Mouse (Mus musculus): ENCODE results near the gene Trp53rkb. TPM values are rescaled to one million over a fixed set of nuclear protein-coding genes. Genes with fewer than 3 reads are reported as not detected.
"Not testable (repeated sequence)": the region's sequence is repeated elsewhere in the genome, so short reads cannot be mapped to it uniquely, and the experiment has no call there.

Gene Trp53rkb
- polyA plus RNA-seq, 2 experiments = 7.7 to 10.8 TPM

DNA sequence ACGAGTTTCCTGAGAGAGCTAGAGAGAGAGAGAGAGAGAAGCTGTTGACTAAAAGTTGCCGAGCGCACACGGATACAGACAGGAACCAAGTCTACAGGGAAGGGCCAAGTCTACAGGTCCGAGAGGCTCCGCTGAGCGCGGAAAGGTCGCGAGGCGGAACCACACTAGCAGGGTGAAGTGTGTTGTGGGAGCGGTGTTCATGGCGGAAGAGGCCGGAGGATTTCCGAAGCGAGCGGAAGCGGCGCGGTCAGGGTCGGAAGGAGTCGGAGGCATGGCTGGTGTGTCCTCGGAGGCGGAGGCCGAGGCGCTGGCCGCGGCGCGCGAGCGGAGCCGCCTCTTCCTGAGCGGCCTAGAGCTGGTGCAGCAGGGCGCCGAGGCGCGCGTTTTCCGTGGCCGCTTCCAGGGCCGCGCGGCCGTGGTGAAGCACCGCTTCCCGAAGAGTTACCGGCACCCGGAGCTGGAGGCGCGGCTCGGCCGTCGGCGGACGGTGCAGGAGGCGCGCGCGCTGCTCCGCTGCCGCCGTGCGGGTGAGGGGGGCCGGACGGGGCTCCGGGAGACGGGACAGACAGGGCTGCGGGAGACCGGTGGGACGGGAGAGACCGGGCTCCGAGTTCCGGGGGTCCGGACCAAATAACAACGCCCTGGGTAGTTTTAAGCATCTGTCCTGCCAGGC is 1.3 kb downstream of the Trp53rkb start:
- ATAC-seq (ENCODE audit: low FRiP score, low read depth) = peak; percentile 92
- H3K27me3 ChIP-seq (ENCODE audit: control insufficient read depth, insufficient read depth, low read length); H3K4me1 ChIP-seq (ENCODE audit: control insufficient read depth, insufficient read depth, low read length); H3K9me3 ChIP-seq (ENCODE audit: control insufficient read depth, low read length): not testable (repeated sequence)
- peaks cover 23% of the 10 kb centered on the region for H3K36me3 ChIP-seq (ENCODE audit: control insufficient read depth, insufficient read depth, low read length)
- peak overlapping the region; percentile 72 for H3K4me3 ChIP-seq (replicated peaks; ENCODE audit: low read length)
- H3K9ac ChIP-seq (ENCODE audit: low read depth, low read length, severe bottlenecking) = peak overlapping the region; percentile 83
- peak overlapping the region; percentile 61 for H3K4me2 ChIP-seq (replicated peaks; ENCODE audit: low read depth, low read length, severe bottlenecking)
- WGBS = 2% methylated on average over 43 of the region's 76 CpGs
- H3K27ac ChIP-seq (replicated peaks; ENCODE audit: low read depth, low read length) = peak overlapping the region; percentile 65
- TF ChIP-seq POLR2A (IDR thresholded peaks at IDR 0.05; ENCODE audit: borderline replicate concordance, extremely low read depth, insufficient read depth, insufficient read length) = peak; percentile 57; the same call in 1 of the 2 replicates
- DNase-seq (ENCODE audit: low spot score) = peak; percentile 71

GRCm38 (mm10) chr2:166799615-166800472 is 7.5 kb downstream of the Trp53rkb start:
- 81% methylated on average over 11 of the region's 11 CpGs for WGBS
- H3K9me3 ChIP-seq (ENCODE audit: control insufficient read depth, low read length) = no peaks in the 10 kb centered on the region

DNA sequence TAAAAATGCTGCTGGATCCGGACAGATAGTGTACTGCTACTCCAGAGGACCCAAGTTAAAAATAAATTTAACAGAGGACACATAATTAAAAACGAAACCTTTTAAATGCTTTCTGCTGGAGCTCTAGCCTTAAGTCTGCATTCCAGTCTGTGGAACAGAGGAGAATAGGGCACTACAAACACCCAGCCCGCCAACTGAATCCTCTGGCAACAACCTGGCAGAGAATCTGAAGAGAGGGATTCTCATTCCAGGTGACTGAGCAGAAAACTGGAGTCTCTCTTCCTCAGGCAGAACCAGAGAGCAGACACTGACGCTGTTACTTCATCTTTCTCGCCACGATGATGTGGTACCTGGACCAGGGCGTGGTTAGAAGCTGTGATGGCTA is 8.1 kb downstream of the Trp53rkb start:
- Histone ChIP-seq H3K9me3 (ENCODE audit: control insufficient read depth, low read length) (no peaks in the 10 kb centered on the region), H3K27ac (replicated peaks; ENCODE audit: low read depth, low read length) (no peak overlapping the region), H3K4me3 (replicated peaks; ENCODE audit: low read length) (no peak overlapping the region), H3K27me3 (ENCODE audit: control insufficient read depth, insufficient read depth, low read length) (no peaks in the 10 kb centered on the region), H3K4me2 (replicated peaks; ENCODE audit: low read depth, low read length, severe bottlenecking) (no peak overlapping the region), H3K4me1 (ENCODE audit: control insufficient read depth, insufficient read depth, low read length) (no peaks in the 10 kb centered on the region), H3K36me3 (ENCODE audit: control insufficient read depth, insufficient read depth, low read length) (peaks cover 23% of the 10 kb centered on the region), H3K9ac (ENCODE audit: low read depth, low read length, severe bottlenecking) (no peak overlapping the region)
- TF ChIP-seq POLR2A (IDR thresholded peaks at IDR 0.05; ENCODE audit: borderline replicate concordance, extremely low read depth, insufficient read depth, insufficient read length) = no peak
- WGBS = 89% methylated on average over 7 of the region's 7 CpGs
- no peak for ATAC-seq (ENCODE audit: low FRiP score, low read depth)
- DNase-seq (ENCODE audit: low spot score) = no peak

More at GRCm38 (mm10) chr2:166799615-166800472, 7.5 kb downstream of the Trp53rkb start:
- no peak overlapping the region for H3K4me3 ChIP-seq (replicated peaks; ENCODE audit: low read length)
- no peaks in the 10 kb centered on the region for H3K4me1 ChIP-seq (ENCODE audit: control insufficient read depth, insufficient read depth, low read length)
- H3K4me2 ChIP-seq (replicated peaks; ENCODE audit: low read depth, low read length, severe bottlenecking) = no peak overlapping the region
- H3K27ac ChIP-seq (replicated peaks; ENCODE audit: low read depth, low read length) = no peak overlapping the region
- H3K9ac ChIP-seq (ENCODE audit: low read depth, low read length, severe bottlenecking) = no peak overlapping the region
- H3K36me3 ChIP-seq (ENCODE audit: control insufficient read depth, insufficient read depth, low read length) = peaks cover 23% of the 10 kb centered on the region
- no peaks in the 10 kb centered on the region for H3K27me3 ChIP-seq (ENCODE audit: control insufficient read depth, insufficient read depth, low read length)
- no peak for TF ChIP-seq POLR2A (IDR thresholded peaks at IDR 0.05; ENCODE audit: borderline replicate concordance, extremely low read depth, insufficient read depth, insufficient read length)
- DNase-seq (ENCODE audit: low spot score) (no peak), ATAC-seq (ENCODE audit: low FRiP score, low read depth) (no peak)

- ATAC-seq (ENCODE audit: low FRiP score, low read depth) = no peak
- Histone ChIP-seq H3K4me1 (ENCODE audit: control insufficient read depth, insufficient read depth, low read length) (peaks cover 4% of the 10 kb centered on the region; the same call in 1 of the 2 replicates), H3K27me3 (ENCODE audit: control insufficient read depth, insufficient read depth, low read length) (no peaks in the 10 kb centered on the region), H3K36me3 (ENCODE audit: control insufficient read depth, insufficient read depth, low read length) (peaks cover 16% of the 10 kb centered on the region), H3K9ac (ENCODE audit: low read depth, low read length, severe bottlenecking) (no peak overlapping the region), H3K27ac (replicated peaks; ENCODE audit: low read depth, low read length) (no peak overlapping the region), H3K4me2 (replicated peaks; ENCODE audit: low read depth, low read length, severe bottlenecking) (no peak overlapping the region), H3K9me3 (ENCODE audit: control insufficient read depth, low read length) (no peaks in the 10 kb centered on the region), H3K4me3 (replicated peaks; ENCODE audit: low read length) (no peak overlapping the region)
- TF ChIP-seq POLR2A (IDR thresholded peaks at IDR 0.05; ENCODE audit: borderline replicate concordance, extremely low read depth, insufficient read depth, insufficient read length) = no peak
- DNase-seq (ENCODE audit: low spot score) = no peak
- 83% methylated on average over 2 of the region's 2 CpGs for WGBS
These were observed 9.1 kb downstream of the Trp53rkb start for GRCm38 (mm10) chr2:166801436-166801835.

GRCm38 (mm10) chr2:166803298-166803697 is 11.0 kb downstream of the Trp53rkb start:
- Histone ChIP-seq H3K27ac (replicated peaks; ENCODE audit: low read depth, low read length) (no peak overlapping the region), H3K9ac (ENCODE audit: low read depth, low read length, severe bottlenecking) (no peak overlapping the region), H3K36me3 (ENCODE audit: control insufficient read depth, insufficient read depth, low read length) (no peaks in the 10 kb centered on the region; the same call in 1 of the 2 replicates), H3K9me3 (ENCODE audit: control insufficient read depth, low read length) (no peaks in the 10 kb centered on the region), H3K4me3 (replicated peaks; ENCODE audit: low read length) (no peak overlapping the region), H3K4me1 (ENCODE audit: control insufficient read depth, insufficient read depth, low read length) (peaks cover 10% of the 10 kb centered on the region; the same call in 1 of the 2 replicates), H3K27me3 (ENCODE audit: control insufficient read depth, insufficient read depth, low read length) (no peaks in the 10 kb centered on the region), H3K4me2 (replicated peaks; ENCODE audit: low read depth, low read length, severe bottlenecking) (no peak overlapping the region)
- DNase-seq (ENCODE audit: low spot score) (no peak), ATAC-seq (ENCODE audit: low FRiP score, low read depth) (no peak)
- no peak for TF ChIP-seq POLR2A (IDR thresholded peaks at IDR 0.05; ENCODE audit: borderline replicate concordance, extremely low read depth, insufficient read depth, insufficient read length)
- WGBS = 84% methylated on average over 3 of the region's 3 CpGs

Measured in limb, embryonic 14.5 days (tissue).